Mouse (Mus musculus) A20 (cell line): ENCODE measurements at regions not wholly inside any gene's neighbourhood (a gene's known extent, or its start where the extent isn't known, plus 50 kb on each side); places are given as distances from the start of the nearest gene placed in this dataset.

Experiments used
- DNase-seq: peaks from one replicate; pipeline ENCODE4 v3.0.0-alpha.2; 2011; ENCODE audit warnings: low read depth, low spot score

DNA sequence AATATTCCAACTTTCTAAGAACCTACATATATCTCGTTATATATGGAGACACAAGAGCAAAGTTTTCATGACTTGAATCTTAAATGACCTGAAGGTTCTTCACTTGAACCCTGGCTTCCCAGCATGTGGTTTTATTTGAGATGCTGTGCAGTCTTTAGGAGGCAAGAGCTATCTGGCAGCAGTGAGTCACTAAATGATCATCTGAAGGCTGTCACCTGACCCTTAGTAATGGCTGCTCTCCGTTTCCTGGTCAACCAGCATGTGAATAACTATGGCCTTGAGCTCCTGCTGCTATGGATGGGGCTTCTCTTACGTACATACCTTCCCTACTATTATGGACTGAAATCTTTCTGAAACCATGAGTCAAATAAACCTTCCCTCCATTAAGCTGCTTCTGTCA is 149.8 kb upstream of the Zpld1 start:
- DNase-seq, result no peak

DNA sequence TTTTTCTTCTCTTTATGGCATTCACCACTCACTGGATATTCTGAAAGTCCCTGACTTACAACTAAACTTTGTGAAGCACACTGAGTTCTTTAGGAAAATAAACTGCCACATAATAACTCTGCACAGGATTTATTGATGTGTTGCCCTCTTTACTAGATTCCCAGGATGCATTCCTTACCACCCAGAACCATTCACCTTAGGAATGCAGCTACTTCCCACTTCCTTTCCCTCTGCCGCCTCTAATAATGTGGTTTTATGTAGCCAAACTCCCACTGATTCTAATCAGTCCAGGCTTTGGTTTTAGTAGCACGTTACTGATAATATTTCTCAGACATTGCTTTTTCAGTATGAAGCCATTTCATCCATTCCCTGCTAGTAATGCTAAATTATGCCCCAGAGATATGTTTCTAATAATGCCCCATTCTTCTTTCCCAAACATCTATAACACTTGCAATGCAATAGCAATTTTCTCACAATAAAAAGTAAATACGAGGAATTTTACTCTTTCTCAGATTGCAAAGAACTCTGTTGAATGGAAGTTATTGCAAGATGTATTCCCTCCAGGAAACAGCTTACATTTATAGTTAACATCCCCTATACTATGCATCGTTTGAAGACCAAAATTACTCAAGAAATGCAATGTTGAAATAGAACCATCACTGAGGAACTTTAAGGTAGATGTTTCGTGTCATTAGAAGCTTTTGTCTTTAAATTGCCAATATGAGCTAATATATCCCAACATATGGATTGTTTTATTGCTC is 145.2 kb upstream of the Zpld1 start:
- DNase-seq, result no peak

DNA sequence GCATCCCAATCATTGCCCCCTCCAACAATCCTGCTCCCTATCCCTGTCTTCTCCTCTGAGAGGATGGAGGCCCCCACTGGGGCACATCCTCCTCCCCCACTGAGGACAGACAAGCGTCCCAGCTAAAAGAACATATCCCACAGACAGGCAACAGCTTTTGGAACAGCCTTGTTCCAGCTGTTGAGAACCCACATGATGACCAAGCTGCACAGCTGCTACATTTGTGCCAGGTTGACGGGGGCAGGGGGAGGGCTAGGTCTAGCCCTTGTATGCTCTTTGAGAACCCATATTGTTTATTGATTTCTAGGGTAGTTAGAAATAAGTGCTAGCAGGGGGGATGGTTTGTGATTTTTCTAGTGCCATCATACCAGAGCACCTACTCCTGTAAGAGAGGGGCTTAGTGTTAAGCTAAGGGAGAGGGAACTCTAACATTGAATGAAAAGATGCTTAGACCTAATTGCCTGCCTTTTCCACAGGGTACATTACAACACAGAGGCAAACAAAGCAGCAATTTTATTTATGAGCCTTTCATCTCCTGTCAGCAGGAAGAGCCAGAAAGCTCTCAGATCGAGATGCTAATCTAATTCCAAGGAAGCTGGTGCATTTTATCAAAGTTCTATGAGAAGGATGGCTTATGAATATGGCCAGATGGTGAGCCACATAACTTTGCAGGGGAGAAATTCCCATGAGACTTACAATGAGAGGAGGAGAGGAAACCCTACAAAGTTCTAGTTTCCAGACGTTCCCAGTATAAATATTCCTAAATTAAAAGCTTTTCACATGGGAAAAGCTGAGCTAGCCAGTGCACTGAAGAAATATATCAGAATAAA is 137.6 kb upstream of the Zpld1 start:
- DNase-seq, result no peak

DNA sequence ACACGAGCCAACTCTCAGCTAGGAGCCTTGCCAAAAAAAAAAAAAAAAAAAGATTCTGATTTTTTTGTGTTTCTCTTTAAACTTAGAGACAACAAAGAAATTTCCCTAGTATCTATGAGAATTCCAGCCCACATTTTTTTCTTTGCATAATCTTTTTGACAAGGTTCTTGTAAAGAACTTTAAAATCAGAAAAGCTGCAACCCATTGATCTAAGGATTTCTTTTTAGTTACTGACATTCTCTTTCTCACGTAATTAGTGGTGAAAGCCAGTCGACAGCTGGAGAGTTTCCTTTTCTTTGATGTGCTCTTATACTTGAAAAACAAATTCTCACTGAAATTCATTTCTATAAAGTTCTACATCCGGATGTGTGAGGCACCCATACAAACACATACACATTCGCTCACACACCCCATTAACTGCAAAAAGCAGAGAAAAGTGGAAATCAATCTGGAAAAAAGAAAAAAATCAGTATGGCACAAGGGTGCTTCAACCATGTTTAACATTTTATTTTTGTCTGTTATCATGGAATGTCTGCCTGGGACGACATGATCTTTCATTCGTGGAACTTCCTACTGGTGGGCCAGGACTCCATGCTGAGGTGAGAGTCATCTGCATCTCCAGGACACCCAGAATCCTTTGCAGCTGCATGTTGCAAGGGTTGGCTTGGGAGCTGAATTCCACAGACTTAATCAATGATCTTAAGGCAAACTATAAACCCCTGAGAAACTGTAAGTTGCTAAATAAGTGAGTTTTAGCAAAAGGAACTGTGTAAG is 124.0 kb upstream of the Zpld1 start:
- no peak for DNase-seq

DNA sequence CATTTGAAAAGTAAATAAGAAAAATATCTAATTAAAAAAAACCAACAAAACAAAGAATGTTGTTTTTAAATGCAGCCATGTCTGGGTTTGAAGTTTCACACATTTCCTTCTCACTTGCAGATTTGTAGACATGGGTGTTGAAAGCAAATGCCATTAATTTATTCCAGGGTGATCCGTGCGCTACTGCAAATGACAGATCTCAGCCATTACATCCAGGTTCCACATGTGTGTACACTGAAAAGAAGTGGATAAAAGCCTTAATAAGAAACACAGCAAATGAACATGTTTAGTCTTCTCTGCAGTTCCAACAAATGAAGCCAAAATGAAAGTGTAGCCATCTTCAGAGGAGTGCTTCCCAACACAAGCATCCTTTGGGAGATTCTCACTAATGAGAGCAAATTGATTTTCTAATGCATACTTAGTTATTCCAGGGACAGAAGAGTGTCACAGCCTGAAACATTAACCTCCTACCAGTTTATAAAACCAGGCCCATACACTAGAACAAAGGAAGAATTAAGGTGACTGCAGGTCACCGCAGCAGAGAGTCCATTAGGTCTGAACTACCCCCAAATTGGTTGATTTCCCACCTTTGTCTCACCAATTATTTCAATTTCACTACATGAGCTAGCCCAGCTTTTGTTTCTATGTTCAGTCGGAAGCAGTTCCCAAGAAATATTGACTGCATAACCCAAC is 123.2 kb upstream of the Zpld1 start:
- no peak for DNase-seq

DNA sequence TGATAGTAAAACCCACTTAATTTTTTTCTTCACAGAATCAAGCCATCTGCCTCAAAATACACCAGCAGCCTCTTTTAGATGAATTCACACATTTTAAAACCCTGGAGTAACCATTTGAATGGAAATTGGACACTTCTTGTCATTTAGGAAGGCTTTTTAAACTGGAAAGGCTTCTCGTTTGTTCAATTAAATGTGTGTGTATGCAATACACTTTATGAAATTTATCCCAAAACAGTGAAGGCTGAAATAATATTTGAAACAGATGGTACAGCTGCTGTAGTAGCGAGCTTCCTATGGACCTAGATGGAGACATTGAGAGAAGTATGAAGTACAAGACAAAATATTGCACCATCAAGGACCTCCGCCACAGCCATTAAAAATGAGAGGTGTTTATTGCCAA is 121.1 kb upstream of the Zpld1 start:
- DNase-seq, result no peak

DNA sequence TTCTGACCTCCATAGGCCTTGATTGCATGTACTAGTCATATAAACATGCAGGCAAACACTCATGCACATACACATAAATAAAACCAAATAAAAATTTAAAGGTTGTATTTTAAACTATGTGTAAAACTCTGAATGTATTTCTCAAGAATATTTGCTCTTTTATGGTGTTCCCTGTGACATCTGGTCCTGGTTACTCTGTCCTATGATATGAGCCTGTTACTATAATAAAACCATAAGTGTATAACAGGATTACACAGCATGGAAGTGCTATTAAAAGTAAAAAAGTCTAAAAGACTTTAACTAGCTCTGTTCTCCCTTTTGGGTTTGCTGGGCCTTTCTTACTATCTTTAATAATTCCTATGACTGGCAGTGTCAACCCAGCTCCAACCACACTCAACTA is 103.0 kb upstream of the Zpld1 start:
- DNase-seq, result no peak

DNA sequence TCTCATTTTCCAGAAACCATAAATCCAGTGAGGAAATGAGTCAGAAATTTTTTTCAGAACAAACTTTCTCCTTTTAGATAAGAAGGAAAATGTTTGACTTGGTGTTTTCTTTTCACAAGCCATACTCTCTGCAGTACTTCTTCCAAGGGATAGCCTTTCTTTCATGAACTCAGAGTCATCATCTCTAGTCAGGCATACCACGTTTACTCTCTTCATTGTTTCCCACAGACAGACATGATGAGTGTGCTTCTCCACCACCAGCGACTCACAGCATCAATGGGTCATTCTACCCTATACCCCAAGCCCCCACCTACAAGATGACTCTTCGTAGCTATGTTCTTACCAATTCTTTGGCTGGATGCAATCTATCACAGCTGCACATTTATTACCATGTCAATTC is 97.1 kb upstream of the Zpld1 start:
- no peak for DNase-seq

DNA sequence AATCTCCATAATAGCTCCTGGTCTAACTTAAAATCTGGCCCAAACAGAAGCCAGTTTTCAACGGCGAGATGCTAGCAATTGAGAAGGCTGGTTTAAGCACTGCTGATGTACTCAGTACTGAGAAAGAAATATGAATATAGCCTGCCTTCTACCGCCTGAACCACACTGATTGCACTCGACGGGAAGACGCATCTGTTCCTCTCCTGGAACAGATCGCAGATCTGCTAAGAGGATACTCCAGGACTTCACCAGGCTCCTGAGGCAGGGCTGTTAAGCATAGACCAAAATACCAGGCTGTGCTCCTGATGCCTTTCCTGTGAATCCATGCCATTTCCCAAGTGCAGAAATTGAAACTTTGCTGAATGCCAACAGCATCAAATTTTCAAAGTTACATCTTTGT is 92.6 kb upstream of the Zpld1 start:
- DNase-seq, result no peak

DNA sequence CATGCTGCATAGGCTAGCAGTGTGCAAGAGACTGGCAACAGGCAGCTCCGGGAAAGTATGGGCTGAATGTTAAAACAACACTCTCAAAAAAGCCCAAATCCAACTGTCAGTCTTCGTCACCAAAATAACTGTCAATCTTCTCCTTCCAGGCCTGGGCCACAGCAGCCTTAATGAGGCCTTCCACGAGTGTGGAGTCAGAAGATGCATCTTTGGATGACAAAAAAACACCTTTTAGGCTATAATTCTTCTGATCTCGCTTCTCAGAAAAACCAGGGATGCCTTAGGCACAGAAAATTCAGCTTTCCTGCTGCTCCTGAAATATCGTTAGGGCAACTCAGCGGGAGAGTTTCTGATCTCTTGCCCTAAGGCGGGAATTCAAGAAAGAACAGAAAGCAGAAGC is 82.2 kb upstream of the Zpld1 start:
- no peak for DNase-seq

DNA sequence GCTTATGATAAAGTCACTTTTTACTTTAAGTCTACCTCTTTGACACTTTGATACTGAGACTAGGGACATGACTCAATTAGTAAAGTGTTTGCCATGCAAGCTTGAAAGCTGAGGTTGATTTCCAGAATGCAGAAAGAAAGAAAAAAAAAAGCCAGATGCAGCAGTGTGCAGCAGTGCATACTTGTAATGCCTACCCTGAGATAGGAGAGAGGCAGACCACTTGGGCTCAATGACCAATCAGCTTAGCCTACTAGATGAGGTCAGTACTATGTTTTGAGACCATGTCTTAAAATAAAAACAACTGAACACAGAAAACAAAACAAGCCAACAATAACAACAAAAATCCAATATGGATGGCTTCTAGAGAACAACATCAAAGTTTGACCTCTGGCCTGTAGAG is 81.4 kb upstream of the Zpld1 start:
- DNase-seq, result no peak

DNA sequence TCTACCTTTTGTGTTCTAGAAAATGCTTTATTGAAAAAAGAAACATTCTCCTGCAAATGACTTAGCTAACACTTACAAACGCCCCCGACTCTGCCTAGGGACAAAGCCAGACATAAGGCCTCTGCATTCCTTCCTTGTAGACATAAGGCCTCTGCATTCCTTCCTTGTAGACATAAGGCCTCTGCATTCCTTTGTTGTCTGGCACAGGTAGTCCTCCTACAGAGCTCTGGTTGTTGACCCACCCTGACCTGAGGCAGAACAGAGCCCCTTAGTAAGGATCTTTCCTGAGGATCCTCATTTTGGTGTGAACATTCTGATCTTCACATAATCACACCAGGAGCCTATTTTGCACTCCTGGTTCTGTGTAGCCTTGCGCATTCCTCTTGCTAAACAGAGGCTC is 80.9 kb upstream of the Zpld1 start:
- no peak for DNase-seq

DNA sequence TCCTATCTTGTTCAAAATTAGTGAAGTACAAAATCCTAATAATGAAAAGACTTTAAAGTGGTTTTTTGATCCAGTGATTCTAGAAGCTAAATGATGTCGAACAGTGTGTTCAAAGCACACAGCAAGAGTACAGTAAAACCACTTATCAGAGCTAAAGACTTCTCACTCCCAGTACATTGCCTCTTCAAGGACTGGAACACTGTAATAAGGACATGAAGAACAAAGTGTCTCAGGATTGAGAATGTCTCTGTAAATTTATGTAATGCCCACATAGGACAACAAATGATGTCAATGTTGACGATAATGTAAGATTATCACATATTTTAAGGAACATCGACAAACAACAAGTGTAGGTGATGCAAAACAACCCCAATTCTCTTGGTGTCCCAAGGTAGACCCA is 78.1 kb upstream of the Zpld1 start:
- no peak for DNase-seq

DNA sequence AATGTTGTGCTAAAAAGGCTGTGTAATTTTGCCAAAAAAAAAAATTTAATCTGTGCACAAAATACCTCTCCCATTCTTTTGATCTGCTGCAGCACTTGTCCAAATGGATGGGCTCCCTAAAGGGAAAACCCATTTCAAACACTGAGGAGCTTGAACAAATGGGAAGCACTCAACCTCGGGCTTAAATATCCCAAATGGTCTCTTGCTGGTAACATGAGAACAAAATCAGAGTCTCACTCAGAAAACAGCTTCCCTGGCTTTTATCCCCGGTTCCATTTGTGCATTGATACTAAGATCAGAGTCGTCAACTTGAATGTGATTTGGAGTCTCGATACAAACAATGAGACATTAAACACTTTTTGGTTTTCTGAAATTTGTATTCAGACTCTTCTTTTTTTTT is 59.9 kb upstream of the Zpld1 start:
- DNase-seq, result no peak

DNA sequence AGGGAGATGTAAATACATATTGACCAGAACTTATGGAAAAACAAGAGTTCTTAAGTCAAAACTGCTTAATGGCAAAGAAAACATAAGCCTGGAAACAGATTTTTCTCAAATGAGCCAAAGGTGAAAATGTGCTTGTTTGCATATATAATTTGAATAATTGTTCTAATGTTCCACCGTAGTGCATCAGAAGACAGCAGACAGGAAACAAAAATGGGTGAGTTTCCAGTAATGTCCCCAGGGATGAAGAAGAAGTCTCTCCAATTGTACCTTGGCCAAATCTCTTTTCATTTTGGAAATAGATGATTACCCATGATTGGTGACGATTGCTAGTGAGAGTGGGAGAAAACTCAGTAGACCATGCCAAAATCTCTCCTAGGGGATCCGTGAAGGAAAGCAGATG is 58.3 kb upstream of the Zpld1 start:
- DNase-seq, result no peak
